ENCODE assay signal across 9 mouse cellular contexts in the genomic region with DNA sequence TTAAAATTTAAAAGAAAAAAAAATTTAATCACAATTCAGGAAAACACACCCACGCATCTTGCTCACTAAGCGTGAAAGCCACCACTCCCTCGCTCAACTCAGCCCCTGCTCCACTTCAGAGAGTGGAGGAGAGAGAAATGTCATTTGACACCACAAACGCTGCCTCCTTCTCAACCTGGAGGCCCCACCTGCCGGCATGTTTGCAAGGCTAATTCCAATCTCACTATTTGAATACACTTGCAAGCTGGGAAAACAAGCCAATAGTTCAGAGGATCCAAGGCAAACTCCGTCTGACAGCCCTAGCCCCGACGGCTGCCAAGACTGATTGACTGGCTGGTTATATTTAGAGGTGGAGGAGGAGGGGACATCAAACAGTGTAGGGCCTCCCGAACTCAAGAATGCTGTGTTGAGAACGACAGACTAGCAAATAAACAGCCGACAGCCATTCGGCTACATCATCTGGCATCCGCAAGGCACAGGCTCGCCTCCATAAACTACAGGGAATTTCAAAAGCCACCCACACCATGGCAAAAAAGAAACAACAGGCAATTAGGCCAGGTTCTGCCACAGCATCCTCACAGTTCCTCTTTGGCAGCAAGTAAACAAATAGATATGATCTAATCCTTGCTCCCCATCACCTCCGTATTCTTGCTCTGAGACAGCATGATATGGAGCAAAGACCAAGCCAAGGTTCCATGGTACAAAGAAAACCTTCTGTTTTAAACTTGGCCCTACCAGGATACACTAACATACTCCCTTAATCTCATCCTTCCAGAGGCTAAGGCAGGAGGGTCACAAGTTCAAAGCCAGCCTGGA.
DNase-seq lines count a peak whose midpoint lies in the region; ATAC-seq and TF ChIP-seq lines count a peak whose summit lies in the region.
"Had no signal": no experiment of that assay in that cellular context is flagged by ENCODE, and none has a peak within 500 bp of the region (broad histone marks: within the 10 kb centered on the region; RNA-seq: fewer than 3 reads in every experiment).

No protein-coding gene starts in this region.

- 12% methylated on average over 15 of the region's 15 CpGs for WGBS in kidney, adult 2 months
- 4% methylated on average over 15 of the region's 15 CpGs for WGBS in limb, embryonic 12.5 days
- WGBS in midbrain, postnatal 0 days: 19% methylated on average over 15 of the region's 15 CpGs

- 0 out of 2 replicates have a peak, but pooled peaks have one; percentile 24 for TF ChIP-seq CTCF in kidney, adult 2 months (conservative IDR thresholded peaks at IDR 0.05; ENCODE audit: insufficient read depth, insufficient read length, low read depth, low read length)
- peak; percentile 21; the same call in 1 of the 2 replicates for TF ChIP-seq CTCF in midbrain, postnatal 0 days (IDR thresholded peaks at IDR 0.05)

- H3K9me3 ChIP-seq in limb, embryonic 12.5 days: no peaks in the 10 kb centered on the region
- no peaks in the 10 kb centered on the region for H3K9me3 ChIP-seq in midbrain, postnatal 0 days (ENCODE audit: low read length)

- H3K9ac ChIP-seq in limb, embryonic 12.5 days (replicated peaks): no peak overlapping the region
- H3K9ac ChIP-seq in midbrain, postnatal 0 days (replicated peaks; ENCODE audit: low read length, poor library complexity, severe bottlenecking): no peak overlapping the region
- H3K9ac ChIP-seq: liver, embryonic 14.5 days had no signal

- ATAC-seq in limb, embryonic 12.5 days (ENCODE audit: insufficient number of reproducible peaks, insufficient read depth, low FRiP score, low TSS enrichment, low read depth): peak; percentile 46
- no peak for ATAC-seq in midbrain, postnatal 0 days (ENCODE audit: low FRiP score)

- H3K36me3 ChIP-seq in kidney, adult 2 months (ENCODE audit: control insufficient read depth, insufficient read depth, low read length): no peaks in the 10 kb centered on the region
- 0 out of 2 replicates have a peak, but pooled peaks cover 4% of the 10 kb centered on the region for H3K36me3 ChIP-seq in limb, embryonic 12.5 days
- H3K36me3 ChIP-seq in midbrain, postnatal 0 days (ENCODE audit: insufficient read depth, low read length): no peaks in the 10 kb centered on the region

- no peak for TF ChIP-seq POLR2A in kidney, adult 2 months (IDR thresholded peaks at IDR 0.05; ENCODE audit: low read depth, low read length)

- H3K27me3 ChIP-seq in kidney, adult 2 months (replicated peaks; ENCODE audit: control insufficient read depth, insufficient read depth, low read length): no peaks in the 10 kb centered on the region
- H3K27me3 ChIP-seq in limb, embryonic 12.5 days: no peaks in the 10 kb centered on the region
- H3K27me3 ChIP-seq in midbrain, postnatal 0 days (ENCODE audit: insufficient read depth, low read length): no peaks in the 10 kb centered on the region

- peak; percentile 62 for DNase-seq in gastrocnemius, adult 18-20 months (ENCODE audit: low spot score)
- DNase-seq in gastrocnemius, postnatal 4 days (ENCODE audit: low spot score in 2 of 2): no peak
- peak; percentile 57 for DNase-seq in embryo, embryonic 10 days (ENCODE audit: low spot score)
- peak; percentile 97 for DNase-seq in heart, adult 11 months
- DNase-seq in kidney, adult 2 months: peak; percentile 80
- no peak for DNase-seq in midbrain, postnatal 0 days (ENCODE audit: low spot score)
- no peak for DNase-seq in ovary, postnatal 36 days (ENCODE audit: low spot score)

- H3K4me2 ChIP-seq in limb, embryonic 12.5 days: peak overlapping the region; percentile 39
- no peak overlapping the region for H3K4me2 ChIP-seq in midbrain, postnatal 0 days (ENCODE audit: low read depth, low read length, poor library complexity, severe bottlenecking)

- peak overlapping the region; percentile 79 for H3K27ac ChIP-seq in kidney, adult 2 months (ENCODE audit: insufficient read depth, low read depth, low read length)
- 0 out of 2 replicates have a peak overlapping the region, but pooled peaks have one; percentile 25 for H3K27ac ChIP-seq in limb, embryonic 12.5 days
- peak overlapping the region; percentile 57 for H3K27ac ChIP-seq in midbrain, postnatal 0 days (ENCODE audit: low read depth, low read length)
- H3K27ac ChIP-seq: liver, embryonic 14.5 days had no signal

- no peak overlapping the region for H3K4me3 ChIP-seq in kidney, adult 2 months (ENCODE audit: insufficient read depth, low read depth, low read length)
- H3K4me3 ChIP-seq in limb, embryonic 12.5 days (replicated peaks): no peak overlapping the region
- no peak overlapping the region for H3K4me3 ChIP-seq in midbrain, postnatal 0 days (ENCODE audit: low read depth, low read length)

- H3K4me1 ChIP-seq in kidney, adult 2 months (ENCODE audit: control insufficient read depth, insufficient read depth, low read length): peaks cover 69% of the 10 kb centered on the region
- H3K4me1 ChIP-seq in limb, embryonic 12.5 days (replicated peaks): peaks cover 66% of the 10 kb centered on the region
- peaks cover 9% of the 10 kb centered on the region; the same call in 1 of the 2 replicates for H3K4me1 ChIP-seq in midbrain, postnatal 0 days (ENCODE audit: insufficient read depth, low read length)

Comparison
In these comparisons a context has a peak if more than half of its experiments do, and no peak if none do; other contexts are left out.
1. DNase-seq: peak in gastrocnemius, adult 18-20 months (single experiment), embryo, embryonic 10 days (single experiment), heart, adult 11 months (single experiment) and kidney, adult 2 months (single experiment); none in gastrocnemius, postnatal 4 days (0 of 2), midbrain, postnatal 0 days (single experiment) and ovary, postnatal 36 days (single experiment).
2. H3K27ac ChIP-seq: peak in every context shown above with its lines; median percentile 79 in kidney, adult 2 months; 57 in midbrain, postnatal 0 days; 25 in limb, embryonic 12.5 days.